Mouse (Mus musculus) retina, postnatal 1 day (tissue): ENCODE data around the gene Kctd17.

Source experiments
- DNase-seq: peaks from one replicate; pipeline ENCODE4 v3.0.0-alpha.2; 2012

The Kctd17 gene

GRCm38 (mm10) chr15:78487066-78487465 is 58.7 kb downstream of the Kctd17 start:
- DNase-seq = no peak
